ENCODE assay signal across 13 mouse cellular contexts in genomic region chr14:57103121-57103520, GRCm38 (mm10). TPM values are rescaled to one million over a fixed set of nuclear protein-coding genes. Genes with fewer than 3 reads are reported as not detected.
DNase-seq lines count a peak whose midpoint lies in the region; ATAC-seq and TF ChIP-seq lines count a peak whose summit lies in the region.
"Had no signal": no experiment of that assay in that cellular context is flagged by ENCODE, and none has a peak within 500 bp of the region (broad histone marks: within the 10 kb centered on the region; RNA-seq: fewer than 3 reads in every experiment).

No protein-coding gene starts in this region.

- peak overlapping the region; percentile 79; the same call in 1 of the 2 replicates for H3K4me3 ChIP-seq in hindbrain, embryonic 10.5 days
- H3K4me3 ChIP-seq in hindbrain, postnatal 0 days (ENCODE audit: low read length), result no peak overlapping the region
- H3K4me3 ChIP-seq in cortical plate, adult 2 months (ENCODE audit: insufficient read depth, low read length), result peak overlapping the region; percentile 43; the same call in 1 of the 2 replicates
- peak overlapping the region; percentile 63 for H3K4me3 ChIP-seq in hindbrain, embryonic 14.5 days (replicated peaks; ENCODE audit: low read length)
- 0 out of 4 replicates have a peak overlapping the region, but pooled peaks of 1 of the 2 experiments have one; percentile 39 for H3K4me3 ChIP-seq in liver, embryonic 14.5 days (ENCODE audit: insufficient read depth in 1 of 2, low read depth in 2 of 2, low read length in 2 of 2)

- no peaks in the 10 kb centered on the region for H3K9me3 ChIP-seq in hindbrain, embryonic 10.5 days
- no peaks in the 10 kb centered on the region for H3K9me3 ChIP-seq in hindbrain, postnatal 0 days (ENCODE audit: low read length)
- no peaks in the 10 kb centered on the region for H3K9me3 ChIP-seq in hindbrain, embryonic 14.5 days (ENCODE audit: control insufficient read depth, low read length)
- no peaks in the 10 kb centered on the region for H3K9me3 ChIP-seq in liver, embryonic 14.5 days (ENCODE audit: control insufficient read depth, low read length)
- H3K9me3 ChIP-seq: midbrain, embryonic 12.5 days had no signal

- 50% methylated on average over 6 of the region's 6 CpGs for WGBS in hindbrain, embryonic 10.5 days
- 71% methylated on average over 6 of the region's 6 CpGs for WGBS in hindbrain, postnatal 0 days
- WGBS in hindbrain, embryonic 14.5 days, result 59% methylated on average over 6 of the region's 6 CpGs
- WGBS in liver, embryonic 14.5 days (ENCODE audit: insufficient replicate concordance), result 55% methylated on average over 6 of the region's 6 CpGs

- no peak for ATAC-seq in hindbrain, postnatal 0 days
- ATAC-seq in hindbrain, embryonic 14.5 days (ENCODE audit: low FRiP score), result no peak
- no peak for ATAC-seq in liver, embryonic 14.5 days (ENCODE audit: insufficient read depth)

- no peak overlapping the region for H3K4me2 ChIP-seq in hindbrain, postnatal 0 days (ENCODE audit: low read depth, low read length)
- H3K4me2 ChIP-seq in hindbrain, embryonic 14.5 days (replicated peaks), result no peak overlapping the region; the same call in 1 of the 2 replicates
- H3K4me2 ChIP-seq in liver, embryonic 14.5 days (ENCODE audit: low read depth), result peak overlapping the region; percentile 65

- no peak overlapping the region for H3K9ac ChIP-seq in hindbrain, postnatal 0 days (replicated peaks; ENCODE audit: low read length)
- no peak overlapping the region for H3K9ac ChIP-seq in hindbrain, embryonic 14.5 days
- no peak overlapping the region for H3K9ac ChIP-seq in liver, embryonic 14.5 days (replicated peaks)

- peaks cover 66% of the 10 kb centered on the region for H3K27me3 ChIP-seq in hindbrain, embryonic 10.5 days (ENCODE audit: insufficient read depth, poor library complexity, severe bottlenecking)
- H3K27me3 ChIP-seq in hindbrain, postnatal 0 days (ENCODE audit: insufficient read depth, low read length), result peaks cover 40% of the 10 kb centered on the region
- H3K27me3 ChIP-seq in hindbrain, embryonic 14.5 days (ENCODE audit: control insufficient read depth, insufficient read depth, low read length), result peaks cover 63% of the 10 kb centered on the region
- peaks cover 39% of the 10 kb centered on the region for H3K27me3 ChIP-seq in liver, embryonic 14.5 days (ENCODE audit: control insufficient read depth, insufficient read depth, low read length)

- TF ChIP-seq CTCF in hindbrain, postnatal 0 days (IDR thresholded peaks at IDR 0.05; ENCODE audit: low read depth), result no peak
- TF ChIP-seq CTCF in cortical plate, adult 2 months (IDR thresholded peaks at IDR 0.05; ENCODE audit: extremely low read depth, insufficient read depth, low read length), result no peak
- TF ChIP-seq CTCF in liver, embryonic 14.5 days (IDR thresholded peaks at IDR 0.05; ENCODE audit: low read depth), result no peak

- H3K4me1 ChIP-seq in hindbrain, embryonic 10.5 days (replicated peaks), result peaks cover 27% of the 10 kb centered on the region
- H3K4me1 ChIP-seq in hindbrain, postnatal 0 days (ENCODE audit: insufficient read depth, low read length), result no peaks in the 10 kb centered on the region
- no peaks in the 10 kb centered on the region for H3K4me1 ChIP-seq in cortical plate, adult 2 months (ENCODE audit: control insufficient read depth, insufficient read depth, low read length)
- peaks cover 10% of the 10 kb centered on the region for H3K4me1 ChIP-seq in hindbrain, embryonic 14.5 days (replicated peaks; ENCODE audit: control insufficient read depth, insufficient read depth, low read length)
- peaks cover 0 to 2% of the 10 kb centered on the region in 2 experiments; a peak in 1 of 4 replicates for H3K4me1 ChIP-seq in liver, embryonic 14.5 days (replicated peaks; ENCODE audit: control insufficient read depth in 2 of 2, insufficient read depth in 2 of 2, low read length in 1 of 2)

- no peaks in the 10 kb centered on the region for H3K36me3 ChIP-seq in hindbrain, embryonic 10.5 days
- H3K36me3 ChIP-seq in hindbrain, postnatal 0 days (ENCODE audit: insufficient read depth, low read length), result no peaks in the 10 kb centered on the region
- no peaks in the 10 kb centered on the region for H3K36me3 ChIP-seq in hindbrain, embryonic 14.5 days (replicated peaks; ENCODE audit: control insufficient read depth, insufficient read depth)
- H3K36me3 ChIP-seq in liver, embryonic 14.5 days (replicated peaks; ENCODE audit: control insufficient read depth, insufficient read depth, low read depth), result no peaks in the 10 kb centered on the region
- H3K36me3 ChIP-seq: midbrain, embryonic 12.5 days had no signal

- no peak overlapping the region for H3K27ac ChIP-seq in hindbrain, embryonic 10.5 days
- H3K27ac ChIP-seq in hindbrain, postnatal 0 days, result no peak overlapping the region
- H3K27ac ChIP-seq in cortical plate, adult 2 months (ENCODE audit: insufficient read depth, low read length), result no peak overlapping the region
- H3K27ac ChIP-seq in hindbrain, embryonic 14.5 days, result no peak overlapping the region
- H3K27ac ChIP-seq in liver, embryonic 14.5 days, result no peak overlapping the region
- H3K27ac ChIP-seq: midbrain, embryonic 12.5 days had no signal

- DNase-seq in hindbrain, embryonic 10.5 days (ENCODE audit: low spot score), result no peak
- DNase-seq in hindbrain, postnatal 0 days (ENCODE audit: low spot score), result no peak
- no peak for DNase-seq in hindbrain, embryonic 14.5 days (ENCODE audit: low spot score)
- no peak for DNase-seq in liver, embryonic 14.5 days (ENCODE audit: low read depth in 3 of 3, low spot score in 3 of 3)
- DNase-seq in right cerebral cortex, postnatal 10 days (ENCODE audit: low spot score in 2 of 2), result no peak
- no peak for DNase-seq in right cerebral cortex, adult 18-20 months
- no peak for DNase-seq in adrenal gland, adult 18-20 months (ENCODE audit: low spot score in 2 of 2)
- DNase-seq: cerebellum, postnatal 25 days had no signal

- TF ChIP-seq POLR2A in cortical plate, adult 2 months (IDR thresholded peaks at IDR 0.05; ENCODE audit: extremely low read depth, insufficient read depth, low read length), result no peak

- TF ChIP-seq EP300 in liver, embryonic 14.5 days (IDR thresholded peaks at IDR 0.05; ENCODE audit: low read depth), result no peak

RNA-seq across cellular contexts. Expression of gene Gjb2, which starts 1.4 kb away (rescaled TPM):
- polyA plus RNA-seq in hindbrain, embryonic 10.5 days (2016; fragmentation: Nextera tagmentation; extraction: Ambion mirVana), result 4.4 and 9.0 TPM in 2 replicates
- 9.9 and 11.4 TPM in 2 replicates for total RNA-seq in hindbrain, postnatal 0 days (2014; rRNA removed)
- 19.1 TPM in 2 replicates for polyA plus RNA-seq in hindbrain, postnatal 0 days (2015; fragmentation: Nextera tagmentation; extraction: Ambion mirVana)
- polyA plus RNA-seq in cortical plate, adult 2 months (2012; rRNA removed), result 9.7 and 12.0 TPM in 2 replicates
- 22.1 and 25.4 TPM in 2 replicates for polyA plus RNA-seq in hindbrain, embryonic 14.5 days (2014; fragmentation: Nextera tagmentation; extraction: Ambion mirVana)
- polyA plus RNA-seq in liver, embryonic 14.5 days (2012; rRNA removed), result 3.3 and 4.9 TPM in 2 replicates
- 11.2 and 11.7 TPM in 2 replicates for polyA plus RNA-seq in liver, embryonic 14.5 days (2014; fragmentation: Nextera tagmentation; extraction: Ambion mirVana)
- total RNA-seq in adrenal gland, adult 18-20 months (2021), result 1 to 10 TPM in 1 of 2 experiments, under 1 TPM in 1; 0.32 to 9.9 TPM

RNA-seq across cellular contexts. Expression of gene Gm4491, which starts 12.6 kb away (rescaled TPM):
- polyA plus RNA-seq in hindbrain, embryonic 10.5 days (2016; fragmentation: Nextera tagmentation; extraction: Ambion mirVana), result not detected in 2 replicates
- 0.11 TPM in 1 of 2 replicates, not detected in the other for total RNA-seq in hindbrain, postnatal 0 days (2014; rRNA removed)
- 0.11 TPM in 1 of 2 replicates, not detected in the other for polyA plus RNA-seq in hindbrain, postnatal 0 days (2015; fragmentation: Nextera tagmentation; extraction: Ambion mirVana)
- 0.90 and 0.95 TPM in 2 replicates for polyA plus RNA-seq in cortical plate, adult 2 months (2012; rRNA removed)
- not detected in 2 replicates for polyA plus RNA-seq in hindbrain, embryonic 14.5 days (2014; fragmentation: Nextera tagmentation; extraction: Ambion mirVana)
- not detected in 2 replicates for polyA plus RNA-seq in liver, embryonic 14.5 days (2012; rRNA removed)
- polyA plus RNA-seq in liver, embryonic 14.5 days (2014; fragmentation: Nextera tagmentation; extraction: Ambion mirVana), result not detected in 2 replicates
- total RNA-seq in adrenal gland, adult 18-20 months (2021), result not detected
- polyA plus RNA-seq: brain, embryonic 14.5 days; heart, embryonic 11.5 days; large intestine, adult 2 months; midbrain, embryonic 12.5 days had no signal

RNA-seq across cellular contexts. Expression of gene Gjb6, which starts 30.3 kb away (rescaled TPM):
- 0.92 and 1.5 TPM in 2 replicates for polyA plus RNA-seq in hindbrain, embryonic 10.5 days (2016; fragmentation: Nextera tagmentation; extraction: Ambion mirVana)
- 19.5 and 25.6 TPM in 2 replicates for total RNA-seq in hindbrain, postnatal 0 days (2014; rRNA removed)
- polyA plus RNA-seq in hindbrain, postnatal 0 days (2015; fragmentation: Nextera tagmentation; extraction: Ambion mirVana), result 29.6 and 30.6 TPM in 2 replicates
- 101 and 109 TPM in 2 replicates for polyA plus RNA-seq in cortical plate, adult 2 months (2012; rRNA removed)
- polyA plus RNA-seq in hindbrain, embryonic 14.5 days (2014; fragmentation: Nextera tagmentation; extraction: Ambion mirVana), result 23.0 and 25.9 TPM in 2 replicates
- polyA plus RNA-seq in liver, embryonic 14.5 days (2012; rRNA removed), result 0.06 TPM in 1 of 2 replicates, not detected in the other
- not detected in 2 replicates for polyA plus RNA-seq in liver, embryonic 14.5 days (2014; fragmentation: Nextera tagmentation; extraction: Ambion mirVana)
- not detected for total RNA-seq in adrenal gland, adult 18-20 months (2021)
- polyA plus RNA-seq: large intestine, adult 2 months had no signal

RNA-seq across cellular contexts. Expression of gene Gja3, which starts 45.2 kb away (rescaled TPM):
- polyA plus RNA-seq in hindbrain, embryonic 10.5 days (2016; fragmentation: Nextera tagmentation; extraction: Ambion mirVana), result not detected in 2 replicates
- total RNA-seq in hindbrain, postnatal 0 days (2014; rRNA removed), result 0.52 TPM in 1 of 2 replicates, not detected in the other
- polyA plus RNA-seq in hindbrain, postnatal 0 days (2015; fragmentation: Nextera tagmentation; extraction: Ambion mirVana), result 0.76 and 1.4 TPM in 2 replicates
- polyA plus RNA-seq in cortical plate, adult 2 months (2012; rRNA removed), result 0.06 and 0.09 TPM in 2 replicates
- polyA plus RNA-seq in hindbrain, embryonic 14.5 days (2014; fragmentation: Nextera tagmentation; extraction: Ambion mirVana), result 0.70 and 1.3 TPM in 2 replicates
- polyA plus RNA-seq in liver, embryonic 14.5 days (2012; rRNA removed), result not detected in 2 replicates
- not detected in 2 replicates for polyA plus RNA-seq in liver, embryonic 14.5 days (2014; fragmentation: Nextera tagmentation; extraction: Ambion mirVana)
- total RNA-seq in adrenal gland, adult 18-20 months (2021), result not detected
- polyA plus RNA-seq: large intestine, adult 2 months had no signal
